Mouse (Mus musculus) small intestine, adult 2 months (tissue): ENCODE measurements around the gene Lrp10.

Source experiments
- CTCF ChIP-seq: fragments of 200-500 bp; IDR thresholded peaks from 2 replicates; pipeline ENCODE4 v1.5.1; 2012; ENCODE audit warnings: low read depth, mild to moderate bottlenecking, control low read depth, inconsistent platforms, low read length, moderate library complexity, mixed read lengths; ENCODE audit not compliant: insufficient replicate concordance, insufficient read length; ENCODE audit errors: extremely low read depth
- POLR2A ChIP-seq: fragments of 200-500 bp; IDR thresholded peaks from 2 replicates; pipeline ENCODE4 v1.6.1; 2012; ENCODE audit warnings: low read depth, mild to moderate bottlenecking, control low read depth, inconsistent platforms, low read length, moderate library complexity

DNA sequence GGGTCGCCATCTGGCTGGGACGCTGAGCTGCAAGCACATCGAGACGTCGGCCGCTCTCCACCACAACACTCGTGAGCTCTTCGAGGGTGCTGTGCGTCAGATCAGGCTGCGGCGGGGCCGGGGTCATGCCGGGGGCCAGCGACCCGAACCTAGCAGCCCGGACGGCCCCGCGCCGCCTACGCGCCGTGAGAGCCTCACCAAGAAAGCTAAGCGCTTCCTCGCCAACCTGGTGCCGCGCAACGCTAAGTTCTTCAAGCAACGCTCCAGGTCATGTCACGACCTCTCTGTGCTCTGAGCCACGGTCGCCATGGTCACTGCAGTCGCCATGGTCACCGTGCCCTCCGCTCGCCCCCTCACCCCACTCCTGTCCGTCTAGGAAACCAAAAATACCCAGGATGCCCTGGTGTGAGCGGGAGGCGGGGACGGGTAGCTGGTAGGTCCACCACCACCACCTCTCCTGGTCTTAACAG, 15.5 kb downstream of the Lrp10 start:
- TF ChIP-seq CTCF, result no peak
- TF ChIP-seq POLR2A, result no peak
